Mouse (Mus musculus) heart, embryonic 13.5 days (tissue): Measurements from ENCODE around the gene Ube2v1. TPM values are rescaled to one million over a fixed set of nuclear protein-coding genes. Genes with fewer than 3 reads are reported as not detected.
A peak's percentile ranks its signal among the peaks of the same experiment; 100 is the strongest.

ENCODE experiments used
- ATAC-seq: fragments of 200-750 bp; cut with Nextera tagmentation; 2 replicates; pipeline ENCODE4 v1.8.0; 2017; ENCODE audit warnings: moderate TSS enrichment; ENCODE audit not compliant: insufficient number of reproducible peaks, low FRiP score, low TSS enrichment; ENCODE audit errors: extremely low read depth
- H3K27ac ChIP-seq: fragments of 300-500 bp; sonication (generic); replicated peaks from 2 replicates; pipeline ENCODE4 v1.5.1; 2015; ENCODE audit warnings: moderate library complexity, mild to moderate bottlenecking, inconsistent platforms
- H3K27me3 ChIP-seq: fragments of 300-500 bp; sonication (generic); replicated peaks from 2 replicates; pipeline ENCODE4 v1.6.1; 2015; ENCODE audit warnings: mild to moderate bottlenecking, inconsistent platforms
- H3K36me3 ChIP-seq: fragments of 300-500 bp; sonication (generic); 2 replicates; pipeline ENCODE4 v1.6.1; 2015; ENCODE audit warnings: mild to moderate bottlenecking, inconsistent platforms
- H3K4me1 ChIP-seq: fragments of 300-500 bp; sonication (generic); 2 replicates; pipeline ENCODE4 v1.6.1; 2015; ENCODE audit warnings: inconsistent platforms
- H3K4me2 ChIP-seq: fragments of 300-500 bp; sonication (generic); 2 replicates; pipeline ENCODE4 v1.6.1; 2015; ENCODE audit warnings: inconsistent platforms, mild to moderate bottlenecking, moderate library complexity
- H3K4me3 ChIP-seq: fragments of 300-500 bp; sonication (generic); 2 replicates; pipeline ENCODE4 v1.5.1; 2015; ENCODE audit warnings: moderate library complexity, mild to moderate bottlenecking, inconsistent platforms
- H3K9ac ChIP-seq: fragments of 300-500 bp; sonication (generic); 2 replicates; pipeline ENCODE4 v1.6.1; 2015; ENCODE audit warnings: inconsistent platforms, mild to moderate bottlenecking, moderate library complexity
- H3K9me3 ChIP-seq: fragments of 300-500 bp; sonication (generic); 2 replicates; pipeline ENCODE4 v1.6.1; 2016; ENCODE audit warnings: inconsistent platforms
- WGBS: fragments of 180-500 bp; shearing (Covaris S2); methylation state at CpG from one replicate; pipeline ENCODE4 v1.1.7; 2015; ENCODE audit warnings: mixed read lengths; 5-methylcytosine and 5-hydroxymethylcytosine counted together
- polyA plus RNA-seq: library from polyadenylated mRNA; unstranded; fragments of >200 nt; fragmentation: Nextera tagmentation; extraction: Ambion mirVana; gene quantifications from 2 replicates; pipeline ENCODE4 v1.2.1, GENCODE M21; 2015

Ube2v1 gene
- polyA plus RNA-seq, 1 experiment from 2014 or later: 216 TPM

DNA sequence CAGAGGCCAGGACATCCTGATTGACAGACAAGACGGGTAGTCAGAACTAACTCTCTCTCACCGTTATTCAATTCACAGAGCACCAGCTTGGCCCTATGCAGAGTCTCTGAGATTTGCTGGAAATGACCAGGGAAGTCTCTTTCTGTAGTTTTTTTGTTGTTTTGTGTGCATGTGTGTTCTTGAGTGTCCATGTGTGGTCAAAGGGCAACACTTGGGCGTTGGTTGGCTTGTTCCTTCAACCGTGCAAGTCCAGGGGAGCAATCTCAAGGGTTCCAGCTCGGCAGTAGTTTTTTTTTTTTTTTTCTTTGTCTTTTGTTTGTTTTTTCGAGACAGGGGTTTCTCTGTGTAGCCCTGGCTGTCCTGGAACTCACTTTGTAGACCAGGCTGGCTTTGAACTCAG is 30.8 kb upstream of the Ube2v1 start:
- H3K4me3 ChIP-seq: peak overlapping the region; percentile 90
- peak overlapping the region; percentile 82; the same call in 1 of the 2 replicates for H3K9ac ChIP-seq
- H3K4me1 ChIP-seq: peaks cover 41% of the 10 kb centered on the region
- no peaks in the 10 kb centered on the region for H3K9me3 ChIP-seq
- no peak for ATAC-seq
- 0 out of 2 replicates have a peak, but pooled peaks cover 9% of the 10 kb centered on the region for H3K27me3 ChIP-seq
- 49% methylated on average over 6 of the region's 6 CpGs for WGBS
- H3K27ac ChIP-seq: no peak overlapping the region
- peak overlapping the region; percentile 99 for H3K4me2 ChIP-seq
- H3K36me3 ChIP-seq: peaks cover 5% of the 10 kb centered on the region; the same call in 1 of the 2 replicates

- H3K36me3 ChIP-seq: peaks cover 12% of the 10 kb centered on the region; the same call in 1 of the 2 replicates
- peak; percentile 91 for ATAC-seq
- peak within 1 kb of the TSS; percentile 58 for H3K27ac ChIP-seq
- H3K9ac ChIP-seq: peak within 1 kb of the TSS; percentile 96
- peak within 1 kb of the TSS; percentile 99 for H3K4me2 ChIP-seq
- H3K4me3 ChIP-seq: peak within 1 kb of the TSS; percentile 90
- under 1% methylated on average over 104 of the region's 110 CpGs for WGBS
- peaks cover 52% of the 10 kb centered on the region for H3K4me1 ChIP-seq
- H3K27me3 ChIP-seq: 0 out of 2 replicates have a peak, but pooled peaks cover 9% of the 10 kb centered on the region
- H3K9me3 ChIP-seq: no peaks in the 10 kb centered on the region
These were observed 29.6 kb upstream of the Ube2v1 start, which contains the start of gene Gm20431 for GRCm38 (mm10) chr2:167661270-167662203. Gm20431 (minus strand) TSS chr2:167661496.

GRCm38 (mm10) chr2:167660611-167660971 is 28.7 kb upstream of the Ube2v1 start:
- H3K36me3 ChIP-seq: peaks cover 12% of the 10 kb centered on the region; the same call in 1 of the 2 replicates
- H3K9ac ChIP-seq: peak overlapping the region; percentile 96
- H3K27ac ChIP-seq: peak overlapping the region; percentile 58
- H3K4me1 ChIP-seq: peaks cover 52% of the 10 kb centered on the region
- peak overlapping the region; percentile 99 for H3K4me2 ChIP-seq
- peak overlapping the region; percentile 90 for H3K4me3 ChIP-seq
- 0 out of 2 replicates have a peak, but pooled peaks cover 9% of the 10 kb centered on the region for H3K27me3 ChIP-seq
- no peak for ATAC-seq
- WGBS: 4% methylated on average over 12 of the region's 12 CpGs
- no peaks in the 10 kb centered on the region for H3K9me3 ChIP-seq

GRCm38 (mm10) chr2:167659847-167660610 is 28.1 kb upstream of the Ube2v1 start:
- Histone ChIP-seq H3K4me1 (peaks cover 52% of the 10 kb centered on the region), H3K9ac (peak overlapping the region; percentile 96)

GRCm38 (mm10) chr2:167659177-167659846 is 27.4 kb upstream of the Ube2v1 start:
- Histone ChIP-seq H3K27ac (peak overlapping the region; percentile 58), H3K27me3 (0 out of 2 replicates have a peak, but pooled peaks cover 9% of the 10 kb centered on the region), H3K4me2 (peak overlapping the region; percentile 99), H3K36me3 (peaks cover 20% of the 10 kb centered on the region), H3K4me3 (peak overlapping the region; percentile 90), H3K9me3 (no peaks in the 10 kb centered on the region), H3K4me1 (peaks cover 56% of the 10 kb centered on the region), H3K9ac (peak overlapping the region; percentile 96)
- WGBS: 68% methylated on average over 10 of the region's 10 CpGs
- ATAC-seq: no peak

More at GRCm38 (mm10) chr2:167659847-167660610, 28.1 kb upstream of the Ube2v1 start:
- Histone ChIP-seq H3K9me3 (no peaks in the 10 kb centered on the region), H3K36me3 (peaks cover 13% of the 10 kb centered on the region; the same call in 1 of the 2 replicates), H3K4me3 (peak overlapping the region; percentile 90), H3K4me2 (peak overlapping the region; percentile 99), H3K27me3 (0 out of 2 replicates have a peak, but pooled peaks cover 9% of the 10 kb centered on the region), H3K27ac (peak overlapping the region; percentile 58)
- WGBS: 21% methylated on average over 13 of the region's 13 CpGs
- ATAC-seq: no peak

- H3K4me3 ChIP-seq: peak overlapping the region; percentile 90
- H3K9me3 ChIP-seq: no peaks in the 10 kb centered on the region
- H3K4me2 ChIP-seq: peak overlapping the region; percentile 99
- 47% methylated on average over 11 of the region's 11 CpGs for WGBS
- no peak for ATAC-seq
- peaks cover 26% of the 10 kb centered on the region for H3K36me3 ChIP-seq
- peaks cover 56% of the 10 kb centered on the region for H3K4me1 ChIP-seq
- H3K9ac ChIP-seq: peak overlapping the region; percentile 96
- no peak overlapping the region for H3K27ac ChIP-seq
- 0 out of 2 replicates have a peak, but pooled peaks cover 9% of the 10 kb centered on the region for H3K27me3 ChIP-seq
These were observed 26.8 kb upstream of the Ube2v1 start for GRCm38 (mm10) chr2:167658712-167659111.

GRCm38 (mm10) chr2:167657973-167658372 is 26.1 kb upstream of the Ube2v1 start:
- no peaks in the 10 kb centered on the region for H3K9me3 ChIP-seq
- 0 out of 2 replicates have a peak, but pooled peaks cover 4% of the 10 kb centered on the region for H3K27me3 ChIP-seq
- peak overlapping the region; percentile 99; the same call in 1 of the 2 replicates for H3K4me2 ChIP-seq
- 84% methylated on average over 4 of the region's 4 CpGs for WGBS
- peaks cover 56% of the 10 kb centered on the region for H3K4me1 ChIP-seq
- no peak for ATAC-seq
- H3K36me3 ChIP-seq: peaks cover 34% of the 10 kb centered on the region
- H3K4me3 ChIP-seq: no peak overlapping the region
- 0 out of 2 replicates have a peak overlapping the region, but pooled peaks have one; percentile 12 for H3K9ac ChIP-seq
- no peak overlapping the region for H3K27ac ChIP-seq

GRCm38 (mm10) chr2:167656629-167657478 is 25.0 kb upstream of the Ube2v1 start:
- peak overlapping the region; percentile 20 for H3K4me2 ChIP-seq
- H3K4me3 ChIP-seq: peak overlapping the region; percentile 5; the same call in 1 of the 2 replicates
- no peak overlapping the region; the same call in 1 of the 2 replicates for H3K9ac ChIP-seq
- peaks cover 48% of the 10 kb centered on the region for H3K4me1 ChIP-seq
- 76% methylated on average over 16 of the region's 16 CpGs for WGBS
- peaks cover 42% of the 10 kb centered on the region for H3K36me3 ChIP-seq
- no peaks in the 10 kb centered on the region for H3K9me3 ChIP-seq
- H3K27ac ChIP-seq: no peak overlapping the region; the same call in 1 of the 2 replicates
- no peaks in the 10 kb centered on the region for H3K27me3 ChIP-seq
- no peak for ATAC-seq

DNA sequence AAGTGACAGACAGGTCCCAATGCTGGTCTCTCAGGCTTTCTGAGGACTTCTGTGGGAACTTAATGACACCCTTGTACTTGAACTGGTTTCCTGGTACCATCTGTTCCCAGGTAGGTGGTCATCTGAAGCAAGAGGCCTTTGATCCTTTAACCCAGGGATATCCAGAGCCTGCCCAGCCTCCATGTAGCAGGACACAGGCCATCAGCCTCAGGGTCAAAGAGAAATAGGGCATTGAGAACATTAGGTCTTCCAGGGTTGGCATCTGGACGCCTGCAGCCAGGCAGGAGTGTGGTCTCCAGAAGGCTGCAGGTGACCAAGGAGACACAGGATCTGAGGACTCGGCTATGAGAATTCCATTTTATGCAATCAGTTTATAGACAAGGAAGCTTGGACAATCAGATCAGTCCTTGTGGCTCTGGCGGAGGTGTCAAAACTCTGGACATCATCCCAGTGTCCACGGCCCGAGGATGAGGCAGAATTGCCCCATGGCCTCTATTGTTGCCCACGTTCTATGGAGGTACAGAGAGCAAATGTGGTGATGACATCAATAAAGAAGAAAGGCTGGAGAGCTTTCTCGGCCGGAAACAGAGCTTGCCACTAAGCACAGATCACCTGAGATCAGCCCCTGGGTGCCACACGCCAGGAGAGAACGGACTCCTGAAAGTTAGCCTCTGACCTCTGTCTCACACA is 23.2 kb upstream of the Ube2v1 start:
- H3K9ac ChIP-seq: no peak overlapping the region
- no peak for ATAC-seq
- no peaks in the 10 kb centered on the region for H3K27me3 ChIP-seq
- peaks cover 50% of the 10 kb centered on the region for H3K36me3 ChIP-seq
- no peak overlapping the region for H3K27ac ChIP-seq
- WGBS: 82% methylated on average over 10 of the region's 10 CpGs
- H3K4me2 ChIP-seq: no peak overlapping the region
- H3K4me1 ChIP-seq: peaks cover 38% of the 10 kb centered on the region
- no peak overlapping the region for H3K4me3 ChIP-seq
- no peaks in the 10 kb centered on the region for H3K9me3 ChIP-seq
